Mouse (Mus musculus) hindbrain, embryonic 10.5 days (tissue): ENCODE results near the gene Otulinl. TPM values are rescaled to one million over a fixed set of nuclear protein-coding genes. Genes with fewer than 3 reads are reported as not detected.

Source experiments
- DNase-seq: peaks from one replicate; pipeline ENCODE4 v3.0.0-alpha.2; 2017; ENCODE audit warnings: low spot score
- H3K27ac ChIP-seq: fragments of 300-500 bp; sonication (generic); 2 replicates; pipeline ENCODE4 v1.5.1; 2016; ENCODE audit warnings: mild to moderate bottlenecking, moderate library complexity
- H3K27me3 ChIP-seq: fragments of 300-500 bp; sonication (generic); 2 replicates; pipeline ENCODE4 v1.6.1; 2016; ENCODE audit warnings: mild to moderate bottlenecking; ENCODE audit not compliant: poor library complexity, insufficient read depth, severe bottlenecking
- H3K36me3 ChIP-seq: fragments of 300-500 bp; sonication (generic); 2 replicates; pipeline ENCODE4 v1.6.1; 2016; ENCODE audit warnings: mild to moderate bottlenecking, moderate library complexity
- H3K4me1 ChIP-seq: fragments of 300-500 bp; sonication (generic); replicated peaks from 2 replicates; pipeline ENCODE4 v1.6.1; 2016; ENCODE audit warnings: mild to moderate bottlenecking
- H3K4me3 ChIP-seq: fragments of 300-500 bp; sonication (generic); 2 replicates; pipeline ENCODE4 v1.5.1; 2016; ENCODE audit warnings: mild to moderate bottlenecking, moderate library complexity
- H3K9me3 ChIP-seq: fragments of 300-500 bp; sonication (generic); 2 replicates; pipeline ENCODE4 v1.6.1; 2016; ENCODE audit warnings: mild to moderate bottlenecking, moderate library complexity
- WGBS: fragments of 180-500 bp; shearing (Covaris S2); methylation state at CpG from one replicate; pipeline ENCODE4 v1.1.7; 2016; 5-methylcytosine and 5-hydroxymethylcytosine counted together
- polyA plus RNA-seq: library from polyadenylated mRNA; unstranded; fragments of >200 nt; fragmentation: Nextera tagmentation; extraction: Ambion mirVana; gene quantifications from 2 replicates; pipeline ENCODE4 v1.2.1, GENCODE M21; 2016

The Otulinl gene
- polyA plus RNA-seq, 1 experiment from 2014 or later, result 8.2 TPM

GRCm38 (mm10) chr15:27662699-27663098, 18.7 kb downstream of the Otulinl start:
- H3K36me3 ChIP-seq, result no peaks in the 10 kb centered on the region
- H3K4me3 ChIP-seq, result no peak overlapping the region
- 74% methylated on average over 1 of the region's 1 CpGs for WGBS
- no peak overlapping the region for H3K27ac ChIP-seq
- no peak for DNase-seq
- H3K9me3 ChIP-seq, result no peaks in the 10 kb centered on the region
- H3K27me3 ChIP-seq, result no peaks in the 10 kb centered on the region
- H3K4me1 ChIP-seq, result peaks cover 8% of the 10 kb centered on the region; the same call in 1 of the 2 replicates

GRCm38 (mm10) chr15:27661696-27662095, 19.7 kb downstream of the Otulinl start:
- H3K36me3 ChIP-seq, result no peaks in the 10 kb centered on the region
- no peaks in the 10 kb centered on the region for H3K9me3 ChIP-seq
- no peak overlapping the region for H3K27ac ChIP-seq
- peaks cover 8% of the 10 kb centered on the region; the same call in 1 of the 2 replicates for H3K4me1 ChIP-seq
- no peak overlapping the region for H3K4me3 ChIP-seq
- WGBS, result 91% methylated on average over 6 of the region's 6 CpGs
- H3K27me3 ChIP-seq, result no peaks in the 10 kb centered on the region
- no peak for DNase-seq

- Histone ChIP-seq H3K27me3 (no peaks in the 10 kb centered on the region), H3K4me1 (0 out of 2 replicates have a peak, but pooled peaks cover 3% of the 10 kb centered on the region), H3K27ac (no peak overlapping the region), H3K4me3 (no peak overlapping the region), H3K36me3 (no peaks in the 10 kb centered on the region), H3K9me3 (no peaks in the 10 kb centered on the region)
- DNase-seq, result peak; percentile 86
- WGBS, result 43% methylated on average over 17 of the region's 17 CpGs
Observed at GRCm38 (mm10) chr15:27659592-27660244, 21.7 kb downstream of the Otulinl start.

- H3K4me1 ChIP-seq, result 0 out of 2 replicates have a peak, but pooled peaks cover 3% of the 10 kb centered on the region
- DNase-seq, result no peak
- no peaks in the 10 kb centered on the region for H3K36me3 ChIP-seq
- H3K27me3 ChIP-seq, result no peaks in the 10 kb centered on the region
- no peak overlapping the region for H3K27ac ChIP-seq
- WGBS, result 85% methylated on average over 5 of the region's 5 CpGs
- H3K4me3 ChIP-seq, result no peak overlapping the region
- H3K9me3 ChIP-seq, result no peaks in the 10 kb centered on the region
Observed at GRCm38 (mm10) chr15:27659143-27659542, 22.2 kb downstream of the Otulinl start.

- DNase-seq, result no peak
- WGBS, result 89% methylated on average over 4 of the region's 4 CpGs
- Histone ChIP-seq H3K27ac (no peak overlapping the region), H3K27me3 (no peaks in the 10 kb centered on the region), H3K9me3 (no peaks in the 10 kb centered on the region), H3K4me1 (0 out of 2 replicates have a peak, but pooled peaks cover 3% of the 10 kb centered on the region), H3K4me3 (no peak overlapping the region), H3K36me3 (no peaks in the 10 kb centered on the region)
Observed at GRCm38 (mm10) chr15:27658356-27658755, 23.0 kb downstream of the Otulinl start.

- Histone ChIP-seq H3K36me3 (no peaks in the 10 kb centered on the region), H3K4me1 (0 out of 2 replicates have a peak, but pooled peaks cover 3% of the 10 kb centered on the region), H3K4me3 (no peak overlapping the region), H3K27me3 (no peaks in the 10 kb centered on the region), H3K27ac (no peak overlapping the region), H3K9me3 (no peaks in the 10 kb centered on the region)
- 97% methylated on average over 10 of the region's 10 CpGs for WGBS
- no peak for DNase-seq
Observed at GRCm38 (mm10) chr15:27657866-27658265, 23.5 kb downstream of the Otulinl start.

- 85% methylated on average over 9 of the region's 9 CpGs for WGBS
- no peak for DNase-seq
- no peaks in the 10 kb centered on the region for H3K36me3 ChIP-seq
- H3K4me1 ChIP-seq, result 0 out of 2 replicates have a peak, but pooled peaks cover 3% of the 10 kb centered on the region
- H3K27me3 ChIP-seq, result no peaks in the 10 kb centered on the region
- no peak overlapping the region for H3K4me3 ChIP-seq
- H3K27ac ChIP-seq, result no peak overlapping the region
- no peaks in the 10 kb centered on the region for H3K9me3 ChIP-seq
Observed at GRCm38 (mm10) chr15:27656626-27657025, 24.8 kb downstream of the Otulinl start.

GRCm38 (mm10) chr15:27655015-27655414, 26.4 kb downstream of the Otulinl start:
- no peak overlapping the region for H3K27ac ChIP-seq
- 24% methylated on average over 5 of the region's 5 CpGs for WGBS
- no peak overlapping the region for H3K4me3 ChIP-seq
- 0 out of 2 replicates have a peak, but pooled peaks cover 3% of the 10 kb centered on the region for H3K4me1 ChIP-seq
- no peaks in the 10 kb centered on the region for H3K27me3 ChIP-seq
- no peaks in the 10 kb centered on the region for H3K36me3 ChIP-seq
- DNase-seq, result peak; percentile 50
- H3K9me3 ChIP-seq, result no peaks in the 10 kb centered on the region

- no peak overlapping the region for H3K27ac ChIP-seq
- H3K4me3 ChIP-seq, result no peak overlapping the region
- no peak for DNase-seq
- 54% methylated on average over 3 of the region's 3 CpGs for WGBS
- no peaks in the 10 kb centered on the region for H3K27me3 ChIP-seq
- H3K36me3 ChIP-seq, result no peaks in the 10 kb centered on the region
- H3K9me3 ChIP-seq, result no peaks in the 10 kb centered on the region
- no peaks in the 10 kb centered on the region for H3K4me1 ChIP-seq
Observed at GRCm38 (mm10) chr15:27647686-27648085, 33.7 kb downstream of the Otulinl start.

GRCm38 (mm10) chr15:27646665-27647064, 34.7 kb downstream of the Otulinl start:
- Histone ChIP-seq H3K27me3 (no peaks in the 10 kb centered on the region), H3K4me1 (no peaks in the 10 kb centered on the region), H3K27ac (no peak overlapping the region), H3K4me3 (no peak overlapping the region), H3K36me3 (no peaks in the 10 kb centered on the region), H3K9me3 (no peaks in the 10 kb centered on the region)
- DNase-seq, result no peak
- WGBS, result 94% methylated on average over 8 of the region's 8 CpGs

- no peaks in the 10 kb centered on the region for H3K4me1 ChIP-seq
- 81% methylated on average over 3 of the region's 3 CpGs for WGBS
Observed at GRCm38 (mm10) chr15:27645250-27645649, 36.1 kb downstream of the Otulinl start.

GRCm38 (mm10) chr15:27642895-27643294, 38.5 kb downstream of the Otulinl start:
- no peaks in the 10 kb centered on the region for H3K9me3 ChIP-seq
- no peak overlapping the region for H3K4me3 ChIP-seq
- no peaks in the 10 kb centered on the region for H3K4me1 ChIP-seq
- no peaks in the 10 kb centered on the region for H3K36me3 ChIP-seq
- H3K27me3 ChIP-seq, result no peaks in the 10 kb centered on the region
- WGBS, result 87% methylated on average over 3 of the region's 3 CpGs
- DNase-seq, result peak; percentile 11
- no peak overlapping the region for H3K27ac ChIP-seq

More at GRCm38 (mm10) chr15:27645250-27645649, 36.1 kb downstream of the Otulinl start:
- no peak for DNase-seq
- Histone ChIP-seq H3K27me3 (no peaks in the 10 kb centered on the region), H3K4me3 (no peak overlapping the region), H3K36me3 (no peaks in the 10 kb centered on the region), H3K27ac (no peak overlapping the region), H3K9me3 (no peaks in the 10 kb centered on the region)

GRCm38 (mm10) chr15:27641171-27641570, 40.2 kb downstream of the Otulinl start:
- no peaks in the 10 kb centered on the region for H3K9me3 ChIP-seq
- H3K27ac ChIP-seq, result no peak overlapping the region
- 75% methylated on average over 12 of the region's 12 CpGs for WGBS
- DNase-seq, result no peak
- H3K27me3 ChIP-seq, result no peaks in the 10 kb centered on the region
- no peaks in the 10 kb centered on the region for H3K4me1 ChIP-seq
- no peaks in the 10 kb centered on the region for H3K36me3 ChIP-seq
- no peak overlapping the region for H3K4me3 ChIP-seq
